Mouse (Mus musculus): ENCODE results near the gene Rho. TPM values are rescaled to one million over a fixed set of nuclear protein-coding genes. Genes with fewer than 3 reads are reported as not detected.

The Rho gene
- polyA plus RNA-seq, 1 experiment = not detected

DNA sequence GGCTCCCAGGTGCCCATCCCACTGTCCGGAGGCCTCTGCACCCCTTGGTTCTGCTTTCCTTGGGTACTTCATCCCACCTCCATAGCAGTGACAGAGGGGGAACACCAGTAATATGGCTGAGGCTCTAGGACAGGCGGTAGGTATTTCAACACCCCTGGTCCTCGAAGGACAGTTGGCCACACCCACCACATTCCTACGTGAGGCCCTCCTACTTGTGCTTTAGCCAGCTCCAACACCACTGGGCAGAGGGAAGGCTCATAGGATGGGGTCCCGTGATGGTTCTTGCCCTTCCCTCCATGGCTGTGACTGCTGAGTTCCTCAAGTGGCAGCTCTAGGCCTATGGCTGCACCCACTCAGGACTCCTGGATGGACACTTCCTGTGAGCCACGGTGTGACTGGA lies 6.7 kb upstream of the Rho start:
- H3K4me3 ChIP-seq (replicated peaks) = no peak overlapping the region
- H3K4me1 ChIP-seq (ENCODE audit: control insufficient read depth) = peaks cover 5% of the 10 kb centered on the region
- H3K27me3 ChIP-seq (ENCODE audit: control insufficient read depth) = no peaks in the 10 kb centered on the region
- TF ChIP-seq GATA1 (IDR thresholded peaks at IDR 0.05; ENCODE audit: low read length) = no peak
- no peak for TF ChIP-seq TAL1 (IDR thresholded peaks at IDR 0.05; ENCODE audit: low read length)
- H3K36me3 ChIP-seq (ENCODE audit: control insufficient read depth) = no peaks in the 10 kb centered on the region
- H3K9me3 ChIP-seq (ENCODE audit: control insufficient read depth, low read length) = peaks cover 13% of the 10 kb centered on the region

DNA sequence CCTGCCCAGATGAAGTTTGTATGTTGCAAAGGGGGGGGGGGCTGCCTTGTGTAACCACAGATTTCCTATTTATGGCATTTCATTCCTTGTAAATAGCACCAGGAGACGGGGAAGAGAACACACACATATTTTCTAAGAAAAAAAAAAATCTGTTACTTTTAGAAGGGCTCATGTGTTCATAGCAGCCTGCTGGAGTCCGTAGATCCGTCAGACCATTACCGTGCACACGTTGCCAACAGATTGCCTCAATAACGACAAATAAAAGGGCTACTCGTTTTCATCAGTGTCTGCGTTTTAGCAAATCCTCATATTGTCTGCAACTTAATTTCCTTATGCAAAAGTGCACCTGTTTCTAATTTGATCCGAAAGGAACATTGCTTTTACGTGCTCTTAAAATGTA lies 5.1 kb upstream of the Rho start:
- Histone ChIP-seq H3K27me3 (ENCODE audit: control insufficient read depth) (no peaks in the 10 kb centered on the region), H3K9me3 (ENCODE audit: control insufficient read depth, low read length) (peaks cover 4% of the 10 kb centered on the region), H3K4me1 (ENCODE audit: control insufficient read depth) (peaks cover 5% of the 10 kb centered on the region), H3K4me3 (replicated peaks) (no peak overlapping the region), H3K36me3 (ENCODE audit: control insufficient read depth) (no peaks in the 10 kb centered on the region)
- TF ChIP-seq GATA1 (IDR thresholded peaks at IDR 0.05; ENCODE audit: low read length) (no peak), TAL1 (IDR thresholded peaks at IDR 0.05; ENCODE audit: low read length) (no peak)

GRCm38 (mm10) chr6:115927292-115928242 lies 4.0 kb upstream of the Rho start:
- Histone ChIP-seq H3K27me3 (ENCODE audit: control insufficient read depth) (no peaks in the 10 kb centered on the region), H3K9me3 (ENCODE audit: control insufficient read depth, low read length) (peaks cover 3% of the 10 kb centered on the region), H3K36me3 (ENCODE audit: control insufficient read depth) (no peaks in the 10 kb centered on the region), H3K4me1 (ENCODE audit: control insufficient read depth) (peaks cover 5% of the 10 kb centered on the region), H3K4me3 (replicated peaks) (no peak overlapping the region)
- no peak for TF ChIP-seq TAL1 (IDR thresholded peaks at IDR 0.05; ENCODE audit: low read length)
- no peak for TF ChIP-seq GATA1 (IDR thresholded peaks at IDR 0.05; ENCODE audit: low read length)

DNA sequence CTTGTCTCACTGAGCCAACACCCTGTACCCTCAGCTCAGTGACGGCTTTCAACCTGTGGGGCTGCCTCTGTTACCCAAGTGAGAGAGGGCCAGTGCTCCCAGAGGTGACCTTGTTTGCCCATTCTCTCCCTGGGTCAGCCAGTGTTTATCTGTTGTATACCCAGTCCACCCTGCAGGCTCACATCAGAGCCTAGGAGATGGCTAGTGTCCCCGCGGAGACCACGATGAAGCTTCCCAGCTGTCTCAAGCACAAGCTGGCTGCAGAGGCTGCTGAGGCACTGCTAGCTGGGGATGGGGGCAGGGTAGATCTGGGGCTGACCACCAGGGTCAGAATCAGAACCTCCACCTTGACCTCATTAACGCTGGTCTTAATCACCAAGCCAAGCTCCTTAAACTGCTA lies 1.5 kb upstream of the Rho start:
- TF ChIP-seq GATA1 (IDR thresholded peaks at IDR 0.05; ENCODE audit: low read length) (no peak), TAL1 (IDR thresholded peaks at IDR 0.05; ENCODE audit: low read length) (no peak)

GRCm38 (mm10) chr6:115932391-115932790 lies 843 bp downstream of the Rho start:
- TF ChIP-seq TAL1 (IDR thresholded peaks at IDR 0.05; ENCODE audit: low read length) = no peak
- no peak for TF ChIP-seq GATA1 (IDR thresholded peaks at IDR 0.05; ENCODE audit: low read length)
- no peaks in the 10 kb centered on the region for H3K4me1 ChIP-seq (ENCODE audit: control insufficient read depth)
- H3K36me3 ChIP-seq (ENCODE audit: control insufficient read depth) = no peaks in the 10 kb centered on the region
- no peak overlapping the region for H3K4me3 ChIP-seq (replicated peaks)
- H3K9me3 ChIP-seq (ENCODE audit: control insufficient read depth, low read length) = no peaks in the 10 kb centered on the region
- H3K27me3 ChIP-seq (ENCODE audit: control insufficient read depth) = no peaks in the 10 kb centered on the region

More for the DNA sequence above, 1.5 kb upstream of the Rho start:
- no peaks in the 10 kb centered on the region for H3K9me3 ChIP-seq (ENCODE audit: control insufficient read depth, low read length)
- no peaks in the 10 kb centered on the region for H3K36me3 ChIP-seq (ENCODE audit: control insufficient read depth)
- no peaks in the 10 kb centered on the region for H3K27me3 ChIP-seq (ENCODE audit: control insufficient read depth)
- no peak overlapping the region for H3K4me3 ChIP-seq (replicated peaks)
- no peaks in the 10 kb centered on the region for H3K4me1 ChIP-seq (ENCODE audit: control insufficient read depth)

DNA sequence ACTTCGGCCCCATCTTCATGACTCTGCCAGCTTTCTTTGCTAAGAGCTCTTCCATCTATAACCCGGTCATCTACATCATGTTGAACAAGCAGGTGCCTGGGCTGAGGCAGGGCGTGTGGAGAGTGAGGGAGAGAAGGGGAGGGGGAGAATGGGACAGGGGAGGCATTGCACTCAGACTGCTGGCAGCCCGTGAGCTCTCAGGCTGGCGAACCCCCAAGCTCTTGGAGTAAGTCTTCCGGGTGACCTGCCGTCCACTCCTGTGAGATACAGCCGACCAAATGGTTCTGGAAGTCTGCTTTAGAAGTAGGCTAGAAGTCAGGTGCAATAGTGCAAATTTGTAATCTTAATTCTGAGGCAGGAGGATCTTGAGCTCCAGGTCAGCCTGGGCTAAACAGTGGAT lies 4.0 kb downstream of the Rho start:
- no peaks in the 10 kb centered on the region for H3K36me3 ChIP-seq (ENCODE audit: control insufficient read depth)
- H3K9me3 ChIP-seq (ENCODE audit: control insufficient read depth, low read length) = no peaks in the 10 kb centered on the region
- TF ChIP-seq GATA1 (IDR thresholded peaks at IDR 0.05; ENCODE audit: low read length) = no peak
- TF ChIP-seq TAL1 (IDR thresholded peaks at IDR 0.05; ENCODE audit: low read length) = no peak
- H3K4me1 ChIP-seq (ENCODE audit: control insufficient read depth) = no peaks in the 10 kb centered on the region
- no peak overlapping the region for H3K4me3 ChIP-seq (replicated peaks)
- no peaks in the 10 kb centered on the region for H3K27me3 ChIP-seq (ENCODE audit: control insufficient read depth)

DNA sequence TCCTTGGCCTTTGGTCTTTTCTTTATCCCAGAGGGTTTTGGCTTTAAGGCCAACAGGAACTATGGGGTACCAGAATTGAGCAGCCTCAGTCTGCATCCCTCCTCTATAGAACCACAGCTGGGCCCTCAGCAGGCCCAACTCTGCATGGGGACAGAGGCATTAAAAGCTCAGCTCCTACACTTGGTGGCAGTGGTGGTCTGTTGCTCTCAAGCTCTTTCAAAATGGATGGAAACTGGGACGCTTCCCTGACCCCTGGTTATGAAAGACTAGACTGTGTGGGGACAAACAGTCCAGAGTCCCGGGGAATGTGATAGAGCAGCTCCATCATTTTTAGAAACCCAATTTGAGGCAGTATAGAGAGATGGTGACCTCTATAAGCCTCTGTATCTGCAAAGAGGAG lies 6.5 kb downstream of the Rho start:
- no peak for TF ChIP-seq GATA1 (IDR thresholded peaks at IDR 0.05; ENCODE audit: low read length)
- TF ChIP-seq TAL1 (IDR thresholded peaks at IDR 0.05; ENCODE audit: low read length) = no peak
- Histone ChIP-seq H3K4me3 (replicated peaks) (no peak overlapping the region), H3K36me3 (ENCODE audit: control insufficient read depth) (no peaks in the 10 kb centered on the region), H3K9me3 (ENCODE audit: control insufficient read depth, low read length) (no peaks in the 10 kb centered on the region), H3K27me3 (ENCODE audit: control insufficient read depth) (no peaks in the 10 kb centered on the region), H3K4me1 (ENCODE audit: control insufficient read depth) (peaks cover 2% of the 10 kb centered on the region)

DNA sequence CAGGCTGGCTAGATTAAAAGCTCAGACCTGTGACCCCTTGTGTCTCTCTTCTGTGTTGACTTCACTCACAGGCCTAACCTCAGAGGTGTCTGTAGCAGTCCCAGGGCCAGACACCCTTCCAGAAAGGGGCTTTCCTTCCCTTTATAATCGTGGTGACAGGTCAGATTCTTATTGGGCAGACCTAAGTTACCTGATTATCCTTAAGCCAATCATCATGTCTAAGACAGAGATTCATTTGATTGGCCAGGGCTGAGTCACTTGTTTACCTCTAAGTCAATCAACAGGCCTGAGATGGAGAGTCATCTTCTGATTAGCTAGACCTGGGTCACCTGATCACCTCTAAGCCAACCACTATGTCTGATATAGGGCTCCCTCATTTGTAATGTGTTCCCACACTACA lies 7.2 kb downstream of the Rho start:
- TF ChIP-seq TAL1 (IDR thresholded peaks at IDR 0.05; ENCODE audit: low read length) (no peak), GATA1 (IDR thresholded peaks at IDR 0.05; ENCODE audit: low read length) (no peak)
- Histone ChIP-seq H3K4me3 (replicated peaks) (no peak overlapping the region), H3K9me3 (ENCODE audit: control insufficient read depth, low read length) (no peaks in the 10 kb centered on the region), H3K4me1 (ENCODE audit: control insufficient read depth) (peaks cover 5% of the 10 kb centered on the region), H3K27me3 (ENCODE audit: control insufficient read depth) (no peaks in the 10 kb centered on the region), H3K36me3 (ENCODE audit: control insufficient read depth) (no peaks in the 10 kb centered on the region)

DNA sequence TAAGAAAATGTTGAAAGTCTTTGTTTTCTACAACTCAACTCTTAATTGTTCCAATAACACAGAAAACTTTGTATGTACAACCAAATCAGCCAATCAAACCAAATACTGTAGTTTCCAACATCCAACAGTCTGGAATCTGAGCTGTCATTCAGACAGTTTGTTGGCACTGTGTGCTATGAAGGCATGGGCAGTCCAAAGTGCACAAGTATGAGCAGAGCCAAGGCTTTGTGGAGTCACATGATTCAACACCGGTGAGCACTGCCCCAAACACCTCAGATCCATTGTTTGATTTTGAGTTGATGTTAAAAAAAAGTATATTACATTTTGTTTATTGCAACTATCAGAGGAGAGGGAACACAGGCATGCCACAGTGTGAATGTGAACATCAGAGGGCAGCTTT lies 9.1 kb downstream of the Rho start:
- peaks cover 5% of the 10 kb centered on the region for H3K4me1 ChIP-seq (ENCODE audit: control insufficient read depth)
- H3K9me3 ChIP-seq (ENCODE audit: control insufficient read depth, low read length) = no peaks in the 10 kb centered on the region
- TF ChIP-seq GATA1 (IDR thresholded peaks at IDR 0.05; ENCODE audit: low read length) (no peak), TAL1 (IDR thresholded peaks at IDR 0.05; ENCODE audit: low read length) (no peak)
- no peak overlapping the region for H3K4me3 ChIP-seq (replicated peaks)
- H3K36me3 ChIP-seq (ENCODE audit: control insufficient read depth) = no peaks in the 10 kb centered on the region
- H3K27me3 ChIP-seq (ENCODE audit: control insufficient read depth) = no peaks in the 10 kb centered on the region
